Mouse (Mus musculus): ENCODE results near the gene Grin3b.

DNA sequence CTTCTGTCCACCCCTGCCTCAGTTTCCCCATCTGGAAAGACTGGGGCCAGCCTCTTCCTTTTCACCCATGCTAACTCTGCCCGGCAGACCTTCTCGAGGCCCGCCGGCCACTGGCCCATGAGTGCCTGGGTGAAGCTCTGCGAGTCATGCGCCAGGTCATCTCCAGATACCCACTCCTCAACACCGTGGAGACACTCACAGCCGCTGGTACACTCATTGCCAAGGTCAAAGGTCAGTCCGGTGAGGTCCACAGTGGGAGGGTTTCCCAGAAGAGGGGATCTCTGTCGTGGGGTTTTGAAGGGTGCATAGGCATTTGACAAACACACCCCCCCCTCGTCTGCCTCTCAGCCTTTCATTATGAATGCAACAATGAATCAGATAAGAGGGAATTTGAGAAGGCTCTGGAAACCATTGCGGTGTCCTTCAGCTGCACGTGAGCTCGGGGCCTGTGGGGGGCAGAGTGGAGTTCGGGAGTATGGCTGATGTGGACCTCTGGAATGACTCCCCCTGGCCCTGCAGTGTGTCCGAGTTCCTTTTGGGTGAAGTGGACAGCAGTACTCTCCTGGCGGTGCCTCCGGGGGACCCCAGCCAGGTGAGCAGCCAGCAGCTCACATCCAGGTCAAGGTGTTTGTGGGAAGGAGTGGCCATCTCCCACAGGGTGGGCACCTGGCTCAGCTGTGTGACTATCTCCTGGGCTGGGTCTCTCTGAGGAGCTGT lies 50.2 kb downstream of the Grin3b start:
- TF ChIP-seq ZNF384 (IDR thresholded peaks at IDR 0.05; ENCODE audit: low read depth, low read length) (no peak), HCFC1 (IDR thresholded peaks at IDR 0.05; ENCODE audit: borderline replicate concordance, insufficient read depth, low read length) (no peak)
